Mouse (Mus musculus) liver, embryonic 18 days (tissue): ENCODE measurements around the gene Ntrk1. TPM values are rescaled to one million over a fixed set of nuclear protein-coding genes. Genes with fewer than 3 reads are reported as not detected.

Experiments used
- polyA plus RNA-seq: library from polyadenylated mRNA; depleted of rRNA; stranded (reverse); fragments of >200 nt; gene quantifications from 2 replicates; pipeline ENCODE4 v1.2.3, GENCODE M21; 2012; rRNA removed

Ntrk1 gene
- 0.12 and 0.16 TPM in 2 replicates for polyA plus RNA-seq

DNA sequence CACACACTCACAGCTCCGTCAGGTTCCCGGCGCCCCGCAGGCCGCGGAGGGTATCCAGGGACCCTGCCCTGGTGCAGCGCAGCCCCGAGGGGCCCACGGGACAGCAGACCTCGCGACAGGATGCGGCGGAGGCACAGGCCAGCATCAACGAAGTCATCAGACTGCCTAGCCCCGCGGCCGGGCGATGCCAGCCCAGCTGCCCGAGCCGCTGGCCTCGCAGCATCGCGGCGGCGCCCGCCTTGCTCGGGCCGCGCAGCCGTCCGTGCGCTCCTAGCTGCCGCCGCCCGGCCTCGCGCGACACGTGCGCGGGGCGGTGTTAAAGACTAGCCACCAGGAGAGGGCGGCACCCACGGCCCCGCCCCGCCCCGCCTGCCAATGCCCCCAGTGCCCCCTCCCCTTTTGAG is at the start of gene Ntrk1:
Ntrk1 (minus strand) TSS at position 241 of the 404 bp plus-strand sequence.

DNA sequence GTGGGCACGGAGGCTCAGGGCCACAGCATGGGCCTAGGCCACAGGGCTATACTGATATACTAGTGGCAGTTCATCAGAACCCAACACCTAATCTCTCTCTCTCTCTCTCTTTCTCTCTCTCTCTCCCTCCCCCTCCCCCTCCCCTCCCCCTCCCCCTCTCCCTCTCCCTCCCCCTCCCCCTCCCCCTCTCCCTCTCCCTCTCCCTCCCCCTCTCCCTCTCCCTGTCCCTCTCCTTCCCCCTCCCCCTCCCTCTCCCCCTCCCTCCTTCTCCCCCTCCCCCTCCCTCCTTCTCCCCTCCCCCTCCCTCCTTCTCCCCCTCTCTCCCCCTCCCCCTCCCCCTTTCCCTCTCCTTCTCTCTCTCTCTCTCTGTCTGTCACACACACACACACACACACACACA is 29.2 kb upstream of the Ntrk1 start, which contains the start of gene Pear1:
Pear1 (minus strand) TSS at position 101 of the 400 bp plus-strand sequence.

DNA sequence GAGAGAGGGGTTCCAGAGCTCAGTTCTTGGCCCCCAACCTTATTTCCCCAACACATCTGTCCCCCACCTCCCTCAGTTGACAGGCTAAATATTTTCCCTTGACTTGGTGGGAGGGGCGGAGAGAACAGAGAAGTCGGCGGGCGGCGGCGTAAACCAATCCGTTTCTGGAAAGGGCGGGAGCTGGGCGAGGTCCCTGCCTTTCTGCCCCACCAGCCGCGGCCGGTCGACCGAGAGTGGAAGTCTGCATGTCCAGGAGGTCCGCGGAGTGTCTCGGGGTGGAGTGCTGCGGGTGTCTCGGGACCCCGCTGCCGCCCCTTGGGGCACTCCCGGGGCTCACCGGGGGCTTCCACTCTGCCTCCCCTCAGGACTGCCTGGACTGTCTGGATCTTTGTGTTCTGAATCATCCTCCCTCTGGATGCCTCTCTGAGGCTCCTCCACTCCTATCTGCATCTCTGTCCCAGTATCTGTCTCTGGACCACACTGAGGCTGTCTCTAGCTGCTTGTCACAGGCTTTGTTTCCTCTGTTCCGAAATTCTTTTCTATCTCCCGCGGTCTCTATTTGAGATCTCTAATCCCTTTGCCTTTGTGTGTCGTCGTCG is 1.9 kb upstream of the Ntrk1 start, which contains the start of gene Insrr:
Insrr (plus strand) TSS at position 216 of the 599 bp plus-strand sequence.

DNA sequence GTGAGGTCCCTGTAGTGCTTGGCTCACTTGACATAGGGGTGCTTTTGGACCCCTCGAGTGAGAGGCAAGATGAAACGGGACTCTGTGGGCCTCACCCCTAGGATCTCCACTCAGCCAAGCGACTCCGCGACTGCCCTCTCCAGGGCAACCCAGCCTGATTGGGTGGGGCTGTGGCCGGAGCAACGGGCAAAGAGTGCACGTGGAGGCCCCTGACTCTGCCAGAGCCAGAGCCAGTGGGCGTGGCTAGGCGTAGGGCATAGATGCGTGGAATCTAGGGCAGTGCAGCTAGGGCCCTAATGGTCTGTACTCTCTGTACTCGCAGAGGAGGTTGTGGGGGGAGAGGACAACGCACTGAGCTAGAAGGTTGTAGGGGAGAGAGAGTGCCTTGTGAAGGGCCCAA is 46.5 kb downstream of the Ntrk1 start, which contains the start of gene Lrrc71:
Lrrc71 (minus strand) TSS at position 195 of the 400 bp plus-strand sequence.

Other genes with a start within 250 kb of the Ntrk1 start
- gene Arhgef11, start 177.6 kb downstream of the Ntrk1 start, polyA plus RNA-seq = 4.7 and 5.3 TPM in 2 replicates
- gene Lrrc71, start 46.5 kb downstream of the Ntrk1 start, polyA plus RNA-seq = 0.10 and 0.13 TPM in 2 replicates
- gene Insrr, start 1.8 kb upstream of the Ntrk1 start, polyA plus RNA-seq = 0.02 and 0.13 TPM in 2 replicates
- 7.4 and 9.0 TPM in 2 replicates for gene Pear1, start 29.1 kb upstream of the Ntrk1 start, polyA plus RNA-seq
- 0.43 and 0.62 TPM in 2 replicates for gene Sh2d2a, start 51.6 kb upstream of the Ntrk1 start, polyA plus RNA-seq
- gene Prcc, start 90.4 kb upstream of the Ntrk1 start, polyA plus RNA-seq = 11.4 and 12.5 TPM in 2 replicates
- 93.9 and 101 TPM in 2 replicates for gene Hdgf, start 111.2 kb upstream of the Ntrk1 start, polyA plus RNA-seq
- gene Mrpl24, start 124.3 kb upstream of the Ntrk1 start, polyA plus RNA-seq = 58.4 and 61.1 TPM in 2 replicates
- 8.6 and 8.7 TPM in 2 replicates for gene Isg20l2, start 135.2 kb upstream of the Ntrk1 start, polyA plus RNA-seq
- gene Rrnad1, start 135.6 kb upstream of the Ntrk1 start, polyA plus RNA-seq = 10.0 and 11.3 TPM in 2 replicates
- gene Crabp2, start 153.5 kb upstream of the Ntrk1 start, polyA plus RNA-seq = 0.05 TPM in 1 of 2 replicates, not detected in the other
- 1.1 TPM in 2 replicates for gene Nes, start 175.9 kb upstream of the Ntrk1 start, polyA plus RNA-seq
- 0.01 TPM in 1 of 2 replicates, not detected in the other for gene Bcan, start 205.1 kb upstream of the Ntrk1 start, polyA plus RNA-seq
- gene Hapln2, start 232.4 kb upstream of the Ntrk1 start, polyA plus RNA-seq = not detected in 2 replicates
- 7.2 and 7.3 TPM in 2 replicates for gene Gpatch4, start 247.9 kb upstream of the Ntrk1 start, polyA plus RNA-seq